Mouse (Mus musculus) intestine, embryonic 16.5 days (tissue): ENCODE data around the gene Spout1. TPM values are rescaled to one million over a fixed set of nuclear protein-coding genes. Genes with fewer than 3 reads are reported as not detected.

Source experiments
- ATAC-seq: fragments of 200-750 bp; cut with Nextera tagmentation; 2 replicates; pipeline ENCODE4 v1.8.0; 2017; ENCODE audit warnings: moderate TSS enrichment, moderate library complexity
- H3K27ac ChIP-seq: fragments of 300-500 bp; sonication (generic); 2 replicates; pipeline ENCODE4 v1.5.1; 2014; ENCODE audit warnings: mild to moderate bottlenecking, low read length
- H3K27me3 ChIP-seq: fragments of 300-500 bp; sonication (generic); replicated peaks from 2 replicates; pipeline ENCODE4 v1.6.1; 2014; ENCODE audit warnings: low read length, control low read depth, mixed read lengths; ENCODE audit not compliant: control insufficient read depth, insufficient read depth
- H3K36me3 ChIP-seq: fragments of 300-500 bp; sonication (generic); 2 replicates; pipeline ENCODE4 v1.6.1; 2014; ENCODE audit warnings: low read length, control low read depth; ENCODE audit not compliant: control insufficient read depth, insufficient read depth
- H3K4me1 ChIP-seq: fragments of 300-500 bp; sonication (generic); 2 replicates; pipeline ENCODE4 v1.6.1; 2014; ENCODE audit warnings: low read length, control low read depth, mixed read lengths; ENCODE audit not compliant: control insufficient read depth, insufficient read depth
- H3K4me2 ChIP-seq: fragments of 300-500 bp; sonication (generic); 2 replicates; pipeline ENCODE4 v1.6.1; 2014; ENCODE audit warnings: low read depth, low read length, control low read depth
- H3K4me3 ChIP-seq: fragments of 300-500 bp; sonication (generic); 2 replicates; pipeline ENCODE4 v1.5.1; 2014; ENCODE audit warnings: mild to moderate bottlenecking, low read length
- H3K9ac ChIP-seq: fragments of 300-500 bp; sonication (generic); 2 replicates; pipeline ENCODE4 v1.6.1; 2014; ENCODE audit warnings: low read depth, low read length
- H3K9me3 ChIP-seq: fragments of 300-500 bp; sonication (generic); 2 replicates; pipeline ENCODE4 v1.6.1; 2016; ENCODE audit warnings: low read length, control low read depth; ENCODE audit not compliant: control insufficient read depth
- WGBS: fragments of 180-500 bp; shearing (Covaris S2); extraction: QIAGEN DNeasy Blood & Tissue Kit; methylation state at CpG from one replicate; pipeline ENCODE4 v1.1.7; 2014; 5-methylcytosine and 5-hydroxymethylcytosine counted together
- polyA plus RNA-seq: library from polyadenylated mRNA; unstranded; fragments of >200 nt; fragmentation: Nextera tagmentation; extraction: Ambion mirVana; gene quantifications from 2 replicates; pipeline ENCODE4 v1.2.1, GENCODE M21; 2015

The Spout1 gene
- polyA plus RNA-seq, 1 experiment from 2014 or later, result 62.6 TPM

- peaks cover 12% of the 10 kb centered on the region for H3K4me1 ChIP-seq
- peak; percentile 97 for ATAC-seq
Observed at GRCm38 (mm10) chr2:30205629-30206357, 27.5 kb upstream of the Spout1 start, which contains the start of gene Kyat1. Kyat1 (minus strand) TSS chr2:30205847.

GRCm38 (mm10) chr2:30205255-30205628 lies 27.0 kb upstream of the Spout1 start:
- Histone ChIP-seq H3K4me2 (peak overlapping the region; percentile 88), H3K9ac (peak overlapping the region; percentile 81), H3K4me1 (peaks cover 15% of the 10 kb centered on the region), H3K27me3 (no peaks in the 10 kb centered on the region), H3K27ac (peak overlapping the region; percentile 86), H3K9me3 (no peaks in the 10 kb centered on the region), H3K36me3 (no peaks in the 10 kb centered on the region), H3K4me3 (peak overlapping the region; percentile 77)
- under 1% methylated on average over 13 of the region's 13 CpGs for WGBS
- peak; percentile 73 for ATAC-seq

More at GRCm38 (mm10) chr2:30205629-30206357, 27.5 kb upstream of the Spout1 start, which contains the start of gene Kyat1:
- H3K9me3 ChIP-seq, result no peaks in the 10 kb centered on the region
- WGBS, result under 1% methylated on average over 44 of the region's 44 CpGs
- peak within 1 kb of the TSS; percentile 81 for H3K9ac ChIP-seq
- peak within 1 kb of the TSS; percentile 86 for H3K27ac ChIP-seq
- H3K4me2 ChIP-seq, result peak within 1 kb of the TSS; percentile 88
- H3K27me3 ChIP-seq, result no peaks in the 10 kb centered on the region
- H3K4me3 ChIP-seq, result peak within 1 kb of the TSS; percentile 77
- no peaks in the 10 kb centered on the region for H3K36me3 ChIP-seq

GRCm38 (mm10) chr2:30203439-30203838 lies 25.2 kb upstream of the Spout1 start:
- Histone ChIP-seq H3K4me3 (no peak overlapping the region), H3K36me3 (no peaks in the 10 kb centered on the region), H3K9me3 (no peaks in the 10 kb centered on the region), H3K9ac (no peak overlapping the region), H3K27ac (no peak overlapping the region), H3K4me2 (no peak overlapping the region), H3K27me3 (no peaks in the 10 kb centered on the region), H3K4me1 (peaks cover 19% of the 10 kb centered on the region)
- 72% methylated on average over 7 of the region's 7 CpGs for WGBS
- no peak for ATAC-seq

- H3K36me3 ChIP-seq, result no peaks in the 10 kb centered on the region
- ATAC-seq, result peak; percentile 58
- peaks cover 11% of the 10 kb centered on the region for H3K4me1 ChIP-seq
- no peak overlapping the region for H3K9ac ChIP-seq
- peak overlapping the region; percentile 90 for H3K27ac ChIP-seq
- 52% methylated on average over 5 of the region's 5 CpGs for WGBS
- no peaks in the 10 kb centered on the region for H3K27me3 ChIP-seq
- H3K4me2 ChIP-seq, result peak overlapping the region; percentile 13; the same call in 1 of the 2 replicates
- no peak overlapping the region for H3K4me3 ChIP-seq
- H3K9me3 ChIP-seq, result no peaks in the 10 kb centered on the region
Observed at GRCm38 (mm10) chr2:30200388-30200925, 22.2 kb upstream of the Spout1 start.

GRCm38 (mm10) chr2:30199984-30200383 lies 21.7 kb upstream of the Spout1 start:
- peak overlapping the region; percentile 2; the same call in 1 of the 2 replicates for H3K9ac ChIP-seq
- peaks cover 11% of the 10 kb centered on the region for H3K4me1 ChIP-seq
- H3K4me3 ChIP-seq, result no peak overlapping the region
- no peaks in the 10 kb centered on the region for H3K27me3 ChIP-seq
- peak; percentile 89 for ATAC-seq
- WGBS, result 29% methylated on average over 1 of the region's 1 CpGs
- H3K9me3 ChIP-seq, result no peaks in the 10 kb centered on the region
- no peaks in the 10 kb centered on the region for H3K36me3 ChIP-seq
- no peak overlapping the region for H3K4me2 ChIP-seq
- peak overlapping the region; percentile 90 for H3K27ac ChIP-seq

- peaks cover 7% of the 10 kb centered on the region for H3K4me1 ChIP-seq
- WGBS, result 67% methylated on average over 4 of the region's 4 CpGs
- H3K4me2 ChIP-seq, result no peak overlapping the region
- peak overlapping the region; percentile 41; the same call in 1 of the 2 replicates for H3K27ac ChIP-seq
- H3K9me3 ChIP-seq, result no peaks in the 10 kb centered on the region
- 0 out of 2 replicates have a peak overlapping the region, but pooled peaks have one; percentile 1 for H3K9ac ChIP-seq
- no peak overlapping the region for H3K4me3 ChIP-seq
- no peak for ATAC-seq
- no peaks in the 10 kb centered on the region for H3K36me3 ChIP-seq
- H3K27me3 ChIP-seq, result no peaks in the 10 kb centered on the region
Observed at GRCm38 (mm10) chr2:30198021-30198420, 19.8 kb upstream of the Spout1 start.

GRCm38 (mm10) chr2:30194656-30195055 lies 16.4 kb upstream of the Spout1 start:
- peaks cover 13% of the 10 kb centered on the region for H3K4me1 ChIP-seq
- no peak overlapping the region for H3K9ac ChIP-seq
- H3K4me2 ChIP-seq, result no peak overlapping the region
- no peaks in the 10 kb centered on the region for H3K9me3 ChIP-seq
- WGBS, result 83% methylated on average over 3 of the region's 3 CpGs
- H3K4me3 ChIP-seq, result no peak overlapping the region
- no peaks in the 10 kb centered on the region; the same call in 1 of the 2 replicates for H3K36me3 ChIP-seq
- H3K27me3 ChIP-seq, result no peaks in the 10 kb centered on the region
- no peak for ATAC-seq
- no peak overlapping the region for H3K27ac ChIP-seq

GRCm38 (mm10) chr2:30191790-30192580 lies 13.7 kb upstream of the Spout1 start:
- Histone ChIP-seq H3K9me3 (no peaks in the 10 kb centered on the region), H3K27ac (no peak overlapping the region; the same call in 1 of the 2 replicates), H3K4me2 (no peak overlapping the region)

GRCm38 (mm10) chr2:30185681-30186080 lies 7.4 kb upstream of the Spout1 start:
- H3K4me3 ChIP-seq, result no peak overlapping the region
- no peak overlapping the region for H3K27ac ChIP-seq
- no peak overlapping the region for H3K9ac ChIP-seq
- no peak overlapping the region for H3K4me2 ChIP-seq
- no peaks in the 10 kb centered on the region for H3K4me1 ChIP-seq
- WGBS, result 80% methylated on average over 3 of the region's 3 CpGs
- peaks cover 7% of the 10 kb centered on the region for H3K9me3 ChIP-seq
- peaks cover 7% of the 10 kb centered on the region for H3K36me3 ChIP-seq
- no peaks in the 10 kb centered on the region for H3K27me3 ChIP-seq
- ATAC-seq, result no peak

More at GRCm38 (mm10) chr2:30191790-30192580, 13.7 kb upstream of the Spout1 start:
- 81% methylated on average over 12 of the region's 12 CpGs for WGBS
- no peak overlapping the region for H3K9ac ChIP-seq
- peaks cover 9% of the 10 kb centered on the region for H3K4me1 ChIP-seq
- ATAC-seq, result no peak; the same call in 1 of the 2 replicates
- H3K36me3 ChIP-seq, result no peaks in the 10 kb centered on the region; the same call in 1 of the 2 replicates
- H3K4me3 ChIP-seq, result no peak overlapping the region
- H3K27me3 ChIP-seq, result no peaks in the 10 kb centered on the region
